Mouse (Mus musculus): Measurements from ENCODE around the gene Ms4a2. TPM values are rescaled to one million over a fixed set of nuclear protein-coding genes. Genes with fewer than 3 reads are reported as not detected.

Ms4a2 gene
- polyA plus RNA-seq (2017; shearing (Covaris generic)) = under 1 TPM in 1 of 2 experiments, not detected in 1; 0.47 TPM

DNA sequence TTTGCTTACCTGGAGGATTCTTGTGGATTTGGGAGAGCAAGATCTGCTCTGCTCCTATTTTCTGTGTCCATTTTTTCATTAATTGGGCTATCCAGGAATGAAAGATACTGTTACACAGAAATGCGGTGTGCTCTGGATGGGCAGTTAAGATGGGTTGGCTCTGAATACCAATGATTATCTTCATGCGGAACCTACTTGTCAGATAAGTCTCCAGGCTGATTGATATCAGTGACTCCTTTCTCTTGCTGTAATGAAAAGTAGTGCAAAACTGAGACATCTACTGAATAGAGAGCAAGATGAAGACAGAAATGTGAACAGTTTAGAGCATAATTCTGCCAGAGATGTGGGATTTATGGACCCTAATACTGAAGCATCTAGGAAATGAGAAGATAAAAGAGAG lies at the start of gene Ms4a2:
Gene Ms4a2 (minus strand): TSS at position 169 of the 400 bp plus-strand sequence.

DNA sequence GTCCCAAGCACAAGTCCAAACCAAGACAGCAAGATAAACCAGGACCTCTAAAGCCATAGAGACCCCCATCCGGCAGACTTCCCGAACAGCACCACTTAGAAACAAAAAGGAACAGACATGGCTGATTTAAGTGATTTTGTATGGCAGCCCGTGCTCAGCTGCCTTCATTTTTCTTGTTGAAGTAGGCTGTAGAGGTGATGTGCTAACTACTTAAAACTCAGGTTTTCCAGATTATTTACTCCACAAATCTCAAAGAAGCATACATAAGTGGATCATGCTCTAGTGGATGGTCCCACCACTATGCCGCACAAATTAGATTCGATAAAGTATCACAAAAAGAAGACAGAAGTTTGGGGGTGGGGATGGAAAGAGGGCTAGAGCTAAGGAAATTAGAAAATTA lies 36.9 kb upstream of the Ms4a2 start, which contains the start of gene Oosp2:
Gene Oosp2 (minus strand): TSS at position 101 of the 400 bp plus-strand sequence.

DNA sequence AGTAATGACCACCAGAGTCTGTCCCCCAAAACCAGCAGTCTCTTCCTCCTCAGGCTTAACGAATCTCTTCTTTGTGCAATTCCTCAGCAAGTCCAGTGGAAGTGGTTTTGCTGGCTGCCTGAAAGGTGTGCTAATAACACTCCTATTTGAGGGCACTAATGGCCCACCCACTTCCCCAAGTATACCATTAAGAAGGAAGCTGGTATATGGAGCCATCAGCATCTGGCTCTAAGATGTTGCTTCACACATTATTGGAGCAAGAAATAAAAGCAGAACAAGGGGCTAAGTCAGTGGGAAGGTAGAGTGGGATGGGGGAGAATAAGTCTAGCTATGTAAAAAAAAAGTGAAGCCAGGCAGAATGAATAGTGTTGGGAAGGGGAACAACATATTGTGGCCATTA lies 17.2 kb upstream of the Ms4a2 start, which contains the start of gene Ms4a3:
Gene Ms4a3 (minus strand): TSS at position 120 of the 400 bp plus-strand sequence.

DNA sequence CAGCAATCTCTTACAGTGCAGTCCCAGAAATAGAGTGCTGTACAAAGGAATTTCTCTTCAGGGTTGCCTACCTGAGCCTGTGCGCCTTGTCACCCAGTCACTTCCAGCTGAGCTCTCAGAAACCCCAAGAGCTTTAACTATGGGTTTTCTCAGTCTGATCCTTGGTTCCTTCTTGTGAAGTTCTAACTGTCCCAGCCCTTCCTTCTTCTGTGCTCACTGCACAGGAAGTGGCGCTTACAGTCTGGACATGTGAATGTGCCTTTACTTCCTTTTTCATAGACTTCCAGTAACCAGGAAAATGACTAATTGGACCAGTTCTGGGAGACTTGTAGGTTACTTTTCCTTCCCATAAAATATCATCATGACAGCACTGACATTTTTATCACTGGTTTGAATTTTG lies 18.9 kb downstream of the Ms4a2 start, which contains the start of gene Ms4a6d:
Gene Ms4a6d (minus strand): TSS at position 247 of the 400 bp plus-strand sequence.

Other genes starting within 250 kb of the Ms4a2 start
- gene Ms4a4a, start 248.2 kb downstream of the Ms4a2 start, polyA plus RNA-seq (2017; shearing (Covaris generic)) = 1 to 10 TPM in 1 of 2 experiments, under 1 TPM in 1; 0.72 to 6.9 TPM
- 100 to 1,000 TPM in 1 of 2 experiments, 10 to 100 TPM in 1; 39.1 to 113 TPM for gene Ms4a4c, start 218.9 kb downstream of the Ms4a2 start, polyA plus RNA-seq (2017; shearing (Covaris generic))
- gene Ms4a4b, start 180.2 kb downstream of the Ms4a2 start, polyA plus RNA-seq (2017; shearing (Covaris generic)) = 1,000 to 10,000 TPM; 3,085 to 3,790 TPM
- gene Ms4a6c, start 154.4 kb downstream of the Ms4a2 start, polyA plus RNA-seq (2017; shearing (Covaris generic)) = 1 to 10 TPM; 9.0 to 9.1 TPM
- gene Gm8369, start 137.8 kb downstream of the Ms4a2 start, polyA plus RNA-seq (2017; shearing (Covaris generic)) = 100 to 1,000 TPM; 283 to 529 TPM
- gene Ms4a6b, start 107.2 kb downstream of the Ms4a2 start, polyA plus RNA-seq (2017; shearing (Covaris generic)) = 100 to 1,000 TPM; 907 to 938 TPM
- gene Ms4a4d, start 86.9 kb downstream of the Ms4a2 start, polyA plus RNA-seq (2017; shearing (Covaris generic)) = 1 to 10 TPM; 1.5 to 2.8 TPM
- gene Ms4a6d, start 18.9 kb downstream of the Ms4a2 start, polyA plus RNA-seq (2017; shearing (Covaris generic)) = 10 to 100 TPM in 1 of 2 experiments, 1 to 10 TPM in 1; 9.3 to 10.1 TPM
- gene Ms4a3, start 17.1 kb upstream of the Ms4a2 start, polyA plus RNA-seq (2017; shearing (Covaris generic)) = not detected
- not detected for gene Oosp2, start 36.8 kb upstream of the Ms4a2 start, polyA plus RNA-seq (2017; shearing (Covaris generic))
- under 1 TPM in 1 of 2 experiments, not detected in 1; 0.26 TPM for gene Oosp1, start 67.4 kb upstream of the Ms4a2 start, polyA plus RNA-seq (2017; shearing (Covaris generic))
- under 1 TPM in 1 of 2 experiments, not detected in 1; 0.44 TPM for gene Oosp3, start 73.3 kb upstream of the Ms4a2 start, polyA plus RNA-seq (2017; shearing (Covaris generic))
- gene Gif, start 123.8 kb upstream of the Ms4a2 start, polyA plus RNA-seq (2017; shearing (Covaris generic)) = not detected
- gene Mrpl16, start 146.7 kb upstream of the Ms4a2 start, polyA plus RNA-seq (2017; shearing (Covaris generic)) = 10 to 100 TPM; 45.1 to 47.2 TPM
- 1 to 10 TPM; 2.4 to 2.6 TPM for gene Stx3, start 195.7 kb upstream of the Ms4a2 start, polyA plus RNA-seq (2017; shearing (Covaris generic))
- under 1 TPM in 1 of 2 experiments, not detected in 1; 0.58 TPM for gene Olfr1417, start 215.5 kb upstream of the Ms4a2 start, polyA plus RNA-seq (2017; shearing (Covaris generic))
- gene Olfr1418, start 237.3 kb upstream of the Ms4a2 start, polyA plus RNA-seq (2017; shearing (Covaris generic)) = not detected